Mouse (Mus musculus) gastrocnemius, adult 18-20 months (tissue): ENCODE results near the gene Aldh2. TPM values are rescaled to one million over a fixed set of nuclear protein-coding genes. Genes with fewer than 3 reads are reported as not detected.

Experiments
- total RNA-seq, 2 experiments: library from RNA; stranded (reverse); gene quantifications; 2 replicates each; pipeline ENCODE4 v1.2.3; 2021

Gene Aldh2
- total RNA-seq, 2 experiments from 2014 or later: 172 to 203 TPM

Other genes with a start within 250 kb of the Aldh2 start
- gene Trafd1, start 208.2 kb downstream of the Aldh2 start, total RNA-seq: 10 to 100 TPM; 45.9 to 48.0 TPM
- gene Naa25, start 195.9 kb downstream of the Aldh2 start, total RNA-seq: 10 to 100 TPM; 25.9 to 29.7 TPM
- gene Tmem116, start 141.9 kb downstream of the Aldh2 start, total RNA-seq: 1 to 10 TPM; 7.4 to 7.5 TPM
- gene Erp29, start 141.3 kb downstream of the Aldh2 start, total RNA-seq: 10 to 100 TPM; 28.6 to 38.1 TPM
- gene Adam1b, start 90.4 kb downstream of the Aldh2 start, total RNA-seq: not detected
- gene Adam1a, start 48.3 kb downstream of the Aldh2 start, total RNA-seq: 1 to 10 TPM; 1.7 to 2.0 TPM
- not detected for gene Gm42878, start 48.3 kb downstream of the Aldh2 start, total RNA-seq
- gene Mapkapk5, start 47.9 kb downstream of the Aldh2 start, total RNA-seq: 100 to 1,000 TPM; 133 to 140 TPM
- 10 to 100 TPM; 26.0 to 27.8 TPM for gene Acad12, start 25.1 kb upstream of the Aldh2 start, total RNA-seq
- 10 to 100 TPM; 10.2 to 11.8 TPM for gene Acad10, start 66.7 kb upstream of the Aldh2 start, total RNA-seq
- 10 to 100 TPM; 29.7 to 31.8 TPM for gene Brap, start 66.7 kb upstream of the Aldh2 start, total RNA-seq
- gene Atxn2, start 117.5 kb upstream of the Aldh2 start, total RNA-seq: 100 to 1,000 TPM in 1 of 2 experiments, 10 to 100 TPM in 1; 80.1 to 109 TPM
- gene Sh2b3, start 243.8 kb upstream of the Aldh2 start, total RNA-seq: 10 to 100 TPM; 11.4 to 13.0 TPM